Mouse (Mus musculus) heart, postnatal 0 days (tissue): ENCODE results near the gene Olfr1220. TPM values are rescaled to one million over a fixed set of nuclear protein-coding genes. Genes with fewer than 3 reads are reported as not detected.

ENCODE experiments used
- ATAC-seq: fragments of 200-750 bp; cut with Nextera tagmentation; 2 replicates; pipeline ENCODE4 v1.8.0; 2017; ENCODE audit warnings: low read depth, moderate number of reproducible peaks, moderate library complexity; ENCODE audit not compliant: insufficient read depth
- DNase-seq: peaks from one replicate; pipeline ENCODE4 v3.0.0-alpha.2; 2016; ENCODE audit warnings: low spot score
- H3K27ac ChIP-seq: fragments of 300-500 bp; sonication (generic); 2 replicates; pipeline ENCODE4 v1.5.1; 2014; ENCODE audit warnings: low read depth, mild to moderate bottlenecking
- H3K27me3 ChIP-seq: fragments of 300-500 bp; sonication (generic); 2 replicates; pipeline ENCODE4 v1.6.1; 2014; ENCODE audit warnings: low read length, mixed read lengths; ENCODE audit not compliant: control insufficient read depth, insufficient read depth
- H3K36me3 ChIP-seq: fragments of 300-500 bp; sonication (generic); replicated peaks from 2 replicates; pipeline ENCODE4 v1.6.1; 2014; ENCODE audit warnings: low read length, mixed read lengths; ENCODE audit not compliant: control insufficient read depth, insufficient read depth
- H3K4me1 ChIP-seq: fragments of 300-500 bp; sonication (generic); 2 replicates; pipeline ENCODE4 v1.6.1; 2014; ENCODE audit warnings: antibody characterized with exemption; ENCODE audit not compliant: control insufficient read depth, insufficient read depth
- H3K4me2 ChIP-seq: fragments of 300-500 bp; sonication (generic); 2 replicates; pipeline ENCODE4 v1.6.1; 2014; ENCODE audit warnings: low read depth, mild to moderate bottlenecking, low read length, moderate library complexity
- H3K4me3 ChIP-seq: fragments of 300-500 bp; sonication (generic); 2 replicates; pipeline ENCODE4 v1.5.1; 2014; ENCODE audit warnings: low read depth, low read length
- H3K9ac ChIP-seq: fragments of 300-500 bp; sonication (generic); replicated peaks from 2 replicates; pipeline ENCODE4 v1.6.1; 2014; ENCODE audit warnings: low read depth, low read length, mixed read lengths
- H3K9me3 ChIP-seq: fragments of 300-500 bp; sonication (generic); replicated peaks from 2 replicates; pipeline ENCODE4 v1.6.1; 2016; ENCODE audit warnings: low read length; ENCODE audit not compliant: control insufficient read depth
- CTCF ChIP-seq: IDR thresholded peaks from 2 replicates; pipeline ENCODE4 v1.5.1; 2016; ENCODE audit warnings: antibody characterized with exemption, control low read depth, low read depth
- EP300 ChIP-seq: IDR thresholded peaks from 2 replicates; pipeline ENCODE4 v1.6.1; 2016; ENCODE audit warnings: antibody characterized with exemption, low read depth
- WGBS: fragments of 180-500 bp; shearing (Covaris S2); extraction: QIAGEN DNeasy Blood & Tissue Kit; methylation state at CpG from one replicate; pipeline ENCODE4 v1.1.7; 2014; 5-methylcytosine and 5-hydroxymethylcytosine counted together
- polyA plus RNA-seq: library from polyadenylated mRNA; unstranded; fragments of >200 nt; fragmentation: Nextera tagmentation; extraction: Ambion mirVana; gene quantifications from 2 replicates; pipeline ENCODE4 v1.2.1, GENCODE M21; 2015
- total RNA-seq: library from RNA; depleted of rRNA; stranded (reverse); fragments of >200 nt; gene quantifications from 2 replicates; pipeline ENCODE4 v1.2.3, GENCODE M21; 2014; ENCODE audit warnings: low replicate concordance; rRNA removed

Olfr1220 gene
- total RNA-seq, result not detected in 2 replicates
- not detected in 2 replicates for polyA plus RNA-seq

GRCm38 (mm10) chr2:89106735-89107134 lies at the start of gene Olfr1220:
Gene Olfr1220 (minus strand): TSS chr2:89106835.
- Histone ChIP-seq H3K27ac (no peak within 1 kb of the TSS), H3K9ac (no peak within 1 kb of the TSS), H3K9me3 (no peaks in the 10 kb centered on the region), H3K4me3 (no peak within 1 kb of the TSS), H3K4me2 (no peak within 1 kb of the TSS), H3K4me1 (no peaks in the 10 kb centered on the region), H3K36me3 (no peaks in the 10 kb centered on the region), H3K27me3 (no peaks in the 10 kb centered on the region)
- WGBS, result 62% methylated on average over 3 of the region's 3 CpGs
- TF ChIP-seq EP300 (no peak), CTCF (no peak)
- DNase-seq (no peak), ATAC-seq (no peak)

- Histone ChIP-seq H3K4me2 (no peak within 1 kb of the TSS), H3K9me3 (0 out of 2 replicates have a peak, but pooled peaks cover 5% of the 10 kb centered on the region), H3K4me3 (no peak within 1 kb of the TSS), H3K4me1 (no peaks in the 10 kb centered on the region), H3K27ac (no peak within 1 kb of the TSS), H3K27me3 (no peaks in the 10 kb centered on the region), H3K36me3 (no peaks in the 10 kb centered on the region), H3K9ac (no peak within 1 kb of the TSS)
- TF ChIP-seq CTCF, result no peak
- TF ChIP-seq EP300, result no peak
- 40% methylated on average over 1 of the region's 1 CpGs for WGBS
- ATAC-seq (no peak), DNase-seq (no peak)
Measured at GRCm38 (mm10) chr2:89151460-89151859, 44.8 kb upstream of the Olfr1220 start, which contains the start of gene Olfr1223. Gene Olfr1223 (minus strand): TSS chr2:89151560.

GRCm38 (mm10) chr2:89132954-89133353 lies 26.3 kb upstream of the Olfr1220 start, which contains the start of gene Olfr1222:
Gene Olfr1222 (minus strand): TSS chr2:89133054.
- H3K36me3 ChIP-seq, result no peaks in the 10 kb centered on the region
- H3K9me3 ChIP-seq, result no peaks in the 10 kb centered on the region
- no peak for ATAC-seq
- 19% methylated on average over 3 of the region's 3 CpGs for WGBS
- H3K4me3 ChIP-seq, result no peak within 1 kb of the TSS
- no peak for DNase-seq
- H3K27ac ChIP-seq, result no peak within 1 kb of the TSS
- TF ChIP-seq CTCF (no peak), EP300 (no peak)
- no peak within 1 kb of the TSS for H3K4me2 ChIP-seq
- H3K27me3 ChIP-seq, result no peaks in the 10 kb centered on the region
- no peaks in the 10 kb centered on the region for H3K4me1 ChIP-seq
- no peak within 1 kb of the TSS for H3K9ac ChIP-seq

- no peak for TF ChIP-seq CTCF
- no peak for TF ChIP-seq EP300
- ATAC-seq, result no peak
Measured at GRCm38 (mm10) chr2:89117183-89117582, 10.5 kb upstream of the Olfr1220 start, which contains the start of gene Olfr1221. Gene Olfr1221 (minus strand): TSS chr2:89117283.

GRCm38 (mm10) chr2:89105651-89106050 lies 984 bp downstream of the Olfr1220 start:
- no peak for ATAC-seq
- TF ChIP-seq EP300, result no peak
- no peak for TF ChIP-seq CTCF

More at GRCm38 (mm10) chr2:89117183-89117582, 10.5 kb upstream of the Olfr1220 start, which contains the start of gene Olfr1221:
- Histone ChIP-seq H3K4me2 (no peak within 1 kb of the TSS), H3K9me3 (no peaks in the 10 kb centered on the region), H3K27me3 (no peaks in the 10 kb centered on the region), H3K9ac (no peak within 1 kb of the TSS), H3K27ac (no peak within 1 kb of the TSS), H3K4me1 (no peaks in the 10 kb centered on the region), H3K36me3 (no peaks in the 10 kb centered on the region), H3K4me3 (no peak within 1 kb of the TSS)
- no peak for DNase-seq
- WGBS, result 71% methylated on average over 2 of the region's 2 CpGs

GRCm38 (mm10) chr2:89093848-89094247 lies 12.8 kb downstream of the Olfr1220 start:
- no peak overlapping the region for H3K27ac ChIP-seq
- H3K36me3 ChIP-seq, result no peaks in the 10 kb centered on the region
- TF ChIP-seq EP300 (no peak), CTCF (no peak)
- H3K9me3 ChIP-seq, result no peaks in the 10 kb centered on the region
- ATAC-seq (no peak), DNase-seq (no peak)
- 100% methylated on average over 1 of the region's 1 CpGs for WGBS
- H3K4me3 ChIP-seq, result no peak overlapping the region
- no peaks in the 10 kb centered on the region for H3K27me3 ChIP-seq
- no peaks in the 10 kb centered on the region for H3K4me1 ChIP-seq
- no peak overlapping the region for H3K9ac ChIP-seq
- H3K4me2 ChIP-seq, result no peak overlapping the region

More at GRCm38 (mm10) chr2:89105651-89106050, 984 bp downstream of the Olfr1220 start:
- H3K9me3 ChIP-seq, result no peaks in the 10 kb centered on the region
- H3K27me3 ChIP-seq, result no peaks in the 10 kb centered on the region
- DNase-seq, result no peak
- no peak overlapping the region for H3K4me2 ChIP-seq
- no peak overlapping the region for H3K9ac ChIP-seq
- H3K36me3 ChIP-seq, result no peaks in the 10 kb centered on the region
- no peak overlapping the region for H3K4me3 ChIP-seq
- H3K27ac ChIP-seq, result no peak overlapping the region
- H3K4me1 ChIP-seq, result no peaks in the 10 kb centered on the region
